Mouse (Mus musculus) heart, adult 2 months (tissue): ENCODE measurements at regions not wholly inside any gene's neighbourhood (a gene's known extent, or its start where the extent isn't known, plus 50 kb on each side); places are given as distances from the start of the nearest gene placed in this dataset.

Source experiments
- DNase-seq, 2 experiments: peaks; one replicate each; pipeline ENCODE4 v3.0.0; 2021
- H3K27ac ChIP-seq: fragments of 200-600 bp; 2 replicates; pipeline ENCODE4 v1.8.1; 2022
- H3K27me3 ChIP-seq: fragments of 200-500 bp; 2 replicates; pipeline ENCODE4 v1.6.1; 2012; ENCODE audit warnings: mild to moderate bottlenecking, low read length, inconsistent platforms, mixed read lengths; ENCODE audit not compliant: control insufficient read depth, insufficient read depth
- H3K36me3 ChIP-seq: fragments of 200-500 bp; 2 replicates; pipeline ENCODE4 v1.6.1; 2012; ENCODE audit warnings: low read length, inconsistent platforms; ENCODE audit not compliant: control insufficient read depth, insufficient read depth
- H3K4me1 ChIP-seq: fragments of 200-500 bp; 2 replicates; pipeline ENCODE4 v1.6.1; 2011; ENCODE audit warnings: low read length; ENCODE audit not compliant: control insufficient read depth, insufficient read depth
- H3K4me3 ChIP-seq: fragments of 200-600 bp; 2 replicates; pipeline ENCODE4 v1.8.1; 2022
- H3K79me2 ChIP-seq: fragments of 200-500 bp; replicated peaks from 2 replicates; pipeline ENCODE4 v1.6.1; 2012; ENCODE audit warnings: mild to moderate bottlenecking, inconsistent platforms, low read length, moderate library complexity, mixed read lengths; ENCODE audit not compliant: control insufficient read depth, insufficient read depth
- H3K9ac ChIP-seq: fragments of 200-500 bp; 2 replicates; pipeline ENCODE4 v1.6.1; 2012; ENCODE audit warnings: low read depth, mild to moderate bottlenecking, control low read depth, inconsistent platforms, low read length, mixed read lengths
- CTCF ChIP-seq: fragments of 200-600 bp; IDR thresholded peaks from 2 replicates; pipeline ENCODE4 v1.8.1; 2022; ENCODE audit warnings: antibody characterized with exemption, mild to moderate bottlenecking, moderate library complexity
- EP300 ChIP-seq: fragments of 200-500 bp; IDR thresholded peaks from 2 replicates; pipeline ENCODE4 v1.6.1; 2011; ENCODE audit warnings: low read depth, low read length, control low read depth; ENCODE audit not compliant: insufficient read depth
- POLR2A ChIP-seq: fragments of 200-500 bp; IDR thresholded peaks from 2 replicates; pipeline ENCODE4 v1.6.1; 2011; ENCODE audit warnings: mild to moderate bottlenecking, low read depth, low read length, control low read depth; ENCODE audit not compliant: insufficient read depth
- WGBS: fragments of 180-500 bp; shearing (Covaris S2); methylation state at CpG from one replicate; pipeline ENCODE4 v1.1.7; 2018; 5-methylcytosine and 5-hydroxymethylcytosine counted together
- intact Hi-C: fragments of 180-260 bp; cut with DNase I; formaldehyde crosslinking; loops from one replicate; pipeline ENCODE4 v1.15.1; 2025

- TF ChIP-seq EP300: no peak
- TF ChIP-seq CTCF: no peak
- no peak for TF ChIP-seq POLR2A
- Histone ChIP-seq H3K27me3 (no peaks in the 10 kb centered on the region), H3K79me2 (no peaks in the 10 kb centered on the region), H3K9ac (no peak overlapping the region), H3K36me3 (no peaks in the 10 kb centered on the region), H3K27ac (no peak overlapping the region), H3K4me1 (no peaks in the 10 kb centered on the region), H3K4me3 (no peak overlapping the region)
- 91% methylated on average over 3 of the region's 3 CpGs for WGBS
- DNase-seq: no peak
- intact Hi-C loops: no loop called here
Measured at GRCm38 (mm10) chr1:184126909-184127308, 92.8 kb upstream of the 1700056E22Rik start.
